Mouse (Mus musculus): ENCODE measurements at regions not wholly inside any gene's neighbourhood (a gene's known extent, or its start where the extent isn't known, plus 50 kb on each side); places are given as distances from the start of the nearest gene placed in this dataset.

- TF ChIP-seq CTCF (conservative IDR thresholded peaks at IDR 0.05; ENCODE audit: low read length) (no peak), POU5F1 (IDR thresholded peaks at IDR 0.05; ENCODE audit: borderline replicate concordance, low read length) (no peak)
Observed at GRCm38 (mm10) chr3:52785595-52785994, 231.4 kb downstream of the Cog6 start.
